Mouse (Mus musculus) liver, embryonic 14.5 days (tissue): ENCODE measurements around the gene Psmb3. TPM values are rescaled to one million over a fixed set of nuclear protein-coding genes. Genes with fewer than 3 reads are reported as not detected.

ENCODE experiments used
- ATAC-seq: fragments of 200-750 bp; cut with Nextera tagmentation; 2 replicates; pipeline ENCODE4 v1.8.0; 2017; ENCODE audit warnings: moderate number of reproducible peaks, mild to moderate bottlenecking, moderate library complexity; ENCODE audit not compliant: insufficient read depth
- DNase-seq, 3 experiments: peaks; one replicate each; pipeline ENCODE4 v3.0.0-alpha.2; 2012 to 2013; ENCODE audit warnings: low read depth in 3 of 3, low spot score in 3 of 3
- H3K27ac ChIP-seq: fragments of 300-500 bp; sonication (generic); 2 replicates; pipeline ENCODE4 v1.5.1; 2014; ENCODE audit warnings: moderate library complexity, mild to moderate bottlenecking, control low read depth, inconsistent platforms
- H3K27me3 ChIP-seq: fragments of 300-500 bp; sonication (generic); 2 replicates; pipeline ENCODE4 v1.6.1; 2014; ENCODE audit warnings: mild to moderate bottlenecking, low read length, moderate library complexity; ENCODE audit not compliant: control insufficient read depth, insufficient read depth
- H3K36me3 ChIP-seq: fragments of 300-500 bp; sonication (generic); replicated peaks from 2 replicates; pipeline ENCODE4 v1.6.1; 2014; ENCODE audit warnings: low read depth; ENCODE audit not compliant: control insufficient read depth, insufficient read depth
- H3K4me1 ChIP-seq, 2 experiments: fragments of 200-500 bp in 1 of 2; fragments of 300-500 bp in 1 of 2; sonication (generic) in 1 of 2; replicated peaks; 2 replicates each; pipeline ENCODE4 v1.6.1; 2012 to 2014; ENCODE audit warnings: antibody characterized with exemption in 1 of 2, inconsistent platforms in 1 of 2, low read length in 1 of 2; ENCODE audit not compliant: control insufficient read depth in 2 of 2, insufficient read depth in 2 of 2
- H3K4me2 ChIP-seq: fragments of 300-500 bp; sonication (generic); 2 replicates; pipeline ENCODE4 v1.6.1; 2014; ENCODE audit warnings: low read depth, mild to moderate bottlenecking, control low read depth, moderate library complexity
- H3K4me3 ChIP-seq, 2 experiments: fragments of 200-500 bp in 1 of 2; fragments of 300-500 bp in 1 of 2; sonication (generic) in 1 of 2; 2 replicates each; pipeline ENCODE4 v1.5.1; 2012 to 2014; ENCODE audit warnings: low read depth in 2 of 2, low read length in 2 of 2, mild to moderate bottlenecking in 2 of 2, control low read depth in 1 of 2, inconsistent platforms in 1 of 2, moderate library complexity in 1 of 2; ENCODE audit not compliant: insufficient read depth in 1 of 2
- H3K9ac ChIP-seq: fragments of 300-500 bp; sonication (generic); replicated peaks from 2 replicates; pipeline ENCODE4 v1.6.1; 2014; ENCODE audit warnings: mild to moderate bottlenecking, control low read depth, moderate library complexity
- H3K9me3 ChIP-seq: fragments of 300-500 bp; sonication (generic); 2 replicates; pipeline ENCODE4 v1.6.1; 2016; ENCODE audit warnings: low read length, mixed read lengths; ENCODE audit not compliant: control insufficient read depth
- CTCF ChIP-seq: IDR thresholded peaks from 2 replicates; pipeline ENCODE4 v1.5.1; 2016; ENCODE audit warnings: antibody characterized with exemption, low read depth, control low read depth
- EP300 ChIP-seq: IDR thresholded peaks from 2 replicates; pipeline ENCODE4 v1.6.1; 2016; ENCODE audit warnings: antibody characterized with exemption, low read depth
- WGBS: fragments of 180-500 bp; shearing (Covaris S2); extraction: QIAGEN DNeasy Blood & Tissue Kit; methylation state at CpG from one replicate; pipeline ENCODE4 v1.1.7; 2014; ENCODE audit not compliant: insufficient replicate concordance; 5-methylcytosine and 5-hydroxymethylcytosine counted together
- polyA plus RNA-seq, 2 experiments: library from polyadenylated mRNA; depleted of rRNA in 1 of 2; stranded (reverse) in 1 of 2; unstranded in 1 of 2; fragments of >200 nt; fragmentation: Nextera tagmentation in 1 of 2; extraction: Ambion mirVana in 1 of 2; gene quantifications; 2 replicates each; pipeline versions ENCODE4 v1.2.1 to v1.2.3; 2012 to 2014

Gene Psmb3
- polyA plus RNA-seq, 2 experiments = 197 to 330 TPM

GRCm38 (mm10) chr11:97695712-97696401 lies 7.3 kb upstream of the Psmb3 start:
- Histone ChIP-seq H3K27me3 (peaks cover 31% of the 10 kb centered on the region), H3K36me3 (no peaks in the 10 kb centered on the region), H3K4me1 (peaks cover 0 to 4% of the 10 kb centered on the region in 2 experiments; a peak in 2 of 4 replicates), H3K4me3 (no peak overlapping the region), H3K9ac (no peak overlapping the region), H3K27ac (no peak overlapping the region), H3K9me3 (no peaks in the 10 kb centered on the region), H3K4me2 (no peak overlapping the region)
- no peak for DNase-seq
- TF ChIP-seq EP300 = no peak
- TF ChIP-seq CTCF = no peak
- no peak for ATAC-seq
- 61% methylated on average over 9 of the region's 9 CpGs for WGBS

- H3K4me2 ChIP-seq = no peak overlapping the region
These were observed 6.5 kb upstream of the Psmb3 start for GRCm38 (mm10) chr11:97696669-97697068.

GRCm38 (mm10) chr11:97697199-97697890 lies 5.9 kb upstream of the Psmb3 start:
- Histone ChIP-seq H3K36me3 (no peaks in the 10 kb centered on the region), H3K27me3 (peaks cover 44% of the 10 kb centered on the region), H3K9ac (no peak overlapping the region), H3K4me2 (no peak overlapping the region), H3K4me1 (peaks cover 0 to 10% of the 10 kb centered on the region in 2 experiments; a peak in 2 of 4 replicates), H3K9me3 (no peaks in the 10 kb centered on the region), H3K27ac (no peak overlapping the region), H3K4me3 (no peak overlapping the region)
- WGBS = 56% methylated on average over 11 of the region's 11 CpGs
- DNase-seq (no peak), ATAC-seq (no peak)
- TF ChIP-seq EP300 (no peak), CTCF (no peak)

More at GRCm38 (mm10) chr11:97696669-97697068, 6.5 kb upstream of the Psmb3 start:
- DNase-seq (no peak), ATAC-seq (no peak)
- TF ChIP-seq CTCF (no peak), EP300 (no peak)
- 71% methylated on average over 8 of the region's 8 CpGs for WGBS
- Histone ChIP-seq H3K36me3 (no peaks in the 10 kb centered on the region), H3K9me3 (no peaks in the 10 kb centered on the region), H3K4me3 (no peak overlapping the region), H3K4me1 (peaks cover 0 to 6% of the 10 kb centered on the region in 2 experiments; a peak in 2 of 4 replicates), H3K27ac (no peak overlapping the region), H3K27me3 (peaks cover 40% of the 10 kb centered on the region), H3K9ac (no peak overlapping the region)

- no peak overlapping the region for H3K9ac ChIP-seq
- H3K27ac ChIP-seq = no peak overlapping the region
- no peaks in the 10 kb centered on the region for H3K9me3 ChIP-seq
- no peaks in the 10 kb centered on the region for H3K36me3 ChIP-seq
- ATAC-seq = no peak
- WGBS = 27% methylated on average over 14 of the region's 14 CpGs
- peaks cover 0 to 10% of the 10 kb centered on the region in 2 experiments; a peak in 2 of 4 replicates for H3K4me1 ChIP-seq
- peak overlapping the region; percentile 49 to 57 for H3K4me3 ChIP-seq
- peaks cover 44% of the 10 kb centered on the region for H3K27me3 ChIP-seq
- DNase-seq = no peak
- no peak for TF ChIP-seq EP300
- TF ChIP-seq CTCF = no peak
- peak overlapping the region; percentile 76 for H3K4me2 ChIP-seq
These were observed 5.2 kb upstream of the Psmb3 start for GRCm38 (mm10) chr11:97697891-97698529.
